Mouse (Mus musculus) gastrocnemius, postnatal 25 days (tissue): Measurements from ENCODE around the gene Art1. TPM values are rescaled to one million over a fixed set of nuclear protein-coding genes. Genes with fewer than 3 reads are reported as not detected.

ENCODE experiments used
- DNase-seq: peaks from one replicate; pipeline ENCODE4 v3.0.0; 2022
- long read RNA-seq, 2 experiments: library from polyadenylated mRNA; stranded (forward); transcript quantifications; one replicate each; pipeline ENCODE4 v2.0.0; 2021
- total RNA-seq, 2 experiments: library from RNA; stranded (reverse); gene quantifications; 1 replicate in 1 of 2; 2 replicates in 1 of 2; pipeline ENCODE4 v1.2.3; 2021

Gene Art1
- 100 to 1,000 TPM; 383 to 418 TPM for total RNA-seq
- long read RNA-seq, experiment 1, transcript Art1-201 (5 exons, 1,425 nt) = major isoform, 260 of 779 reads
- long read RNA-seq, experiment 1, partial matches to known transcripts = 392 of 779 reads
- long read RNA-seq, experiment 1, other reads (novel, unspliced or antisense) = 127 of 779 reads
- long read RNA-seq, experiment 2, transcript Art1-201 (5 exons, 1,425 nt) = major isoform, 412 of 902 reads
- long read RNA-seq, experiment 2, partial matches to known transcripts = 314 of 902 reads
- long read RNA-seq, experiment 2, other reads (novel, unspliced or antisense) = 174 of 902 reads

DNA sequence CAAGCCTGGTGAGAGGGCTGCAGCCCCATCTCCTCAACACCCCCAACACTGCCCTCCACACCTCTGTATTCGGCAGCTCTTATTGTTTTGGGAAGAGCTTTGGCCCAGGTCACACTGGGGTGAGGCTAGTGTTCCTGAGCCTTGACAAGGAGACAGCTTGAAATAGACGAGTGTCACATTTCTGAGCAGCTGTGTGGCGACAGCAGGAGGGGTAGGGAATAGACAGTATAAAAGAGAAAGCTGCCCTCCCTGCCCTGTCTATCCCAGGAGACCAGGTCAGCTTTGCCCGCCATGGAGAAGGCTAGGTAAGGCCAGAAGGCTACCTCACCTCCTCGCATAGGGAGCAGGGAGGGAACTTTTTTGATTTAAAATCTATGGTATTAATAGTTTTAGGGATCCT is at the start of gene Art1:
Gene Art1, plus strand, starts transcription at position 257 of the 400 bp plus-strand sequence.
- peak; percentile 65 for DNase-seq

- DNase-seq = no peak
Measured at GRCm38 (mm10) chr7:102061353-102061752, 40.2 kb upstream of the Art1 start.

GRCm38 (mm10) chr7:102062203-102062602 is 39.3 kb upstream of the Art1 start:
- no peak for DNase-seq

DNA sequence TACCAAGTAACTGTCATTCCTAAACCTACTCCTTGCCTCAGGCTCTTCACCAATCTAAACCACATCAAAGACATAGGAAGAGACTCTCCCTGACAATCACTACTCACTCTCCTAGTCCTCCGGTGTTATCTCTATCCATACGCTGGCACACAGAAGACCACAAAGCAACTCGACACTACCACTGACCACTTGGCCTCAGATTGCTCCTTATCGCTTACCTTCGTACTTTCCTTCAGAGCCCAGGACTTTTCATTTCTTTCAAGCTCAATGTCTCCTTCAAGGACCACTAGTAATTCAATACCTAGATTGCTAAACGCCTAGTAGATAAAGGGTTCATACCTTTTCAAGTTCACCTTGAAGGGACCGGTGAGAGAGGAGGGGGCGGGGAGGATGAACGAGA is 37.7 kb upstream of the Art1 start:
- DNase-seq = no peak

GRCm38 (mm10) chr7:102064655-102065045 is 36.9 kb upstream of the Art1 start:
- DNase-seq = no peak

- DNase-seq = peak; percentile 92
Measured at GRCm38 (mm10) chr7:102065046-102065891, 36.3 kb upstream of the Art1 start, which contains the start of the genes Rnf121, Xndc1 and Xntrpc. Rnf121 (minus strand) TSS chr7:102065469. Xndc1 (plus strand) TSS chr7:102065511. Xntrpc (plus strand) TSS chr7:102065713.

GRCm38 (mm10) chr7:102066363-102066762 is 35.2 kb upstream of the Art1 start:
- DNase-seq = no peak

DNA sequence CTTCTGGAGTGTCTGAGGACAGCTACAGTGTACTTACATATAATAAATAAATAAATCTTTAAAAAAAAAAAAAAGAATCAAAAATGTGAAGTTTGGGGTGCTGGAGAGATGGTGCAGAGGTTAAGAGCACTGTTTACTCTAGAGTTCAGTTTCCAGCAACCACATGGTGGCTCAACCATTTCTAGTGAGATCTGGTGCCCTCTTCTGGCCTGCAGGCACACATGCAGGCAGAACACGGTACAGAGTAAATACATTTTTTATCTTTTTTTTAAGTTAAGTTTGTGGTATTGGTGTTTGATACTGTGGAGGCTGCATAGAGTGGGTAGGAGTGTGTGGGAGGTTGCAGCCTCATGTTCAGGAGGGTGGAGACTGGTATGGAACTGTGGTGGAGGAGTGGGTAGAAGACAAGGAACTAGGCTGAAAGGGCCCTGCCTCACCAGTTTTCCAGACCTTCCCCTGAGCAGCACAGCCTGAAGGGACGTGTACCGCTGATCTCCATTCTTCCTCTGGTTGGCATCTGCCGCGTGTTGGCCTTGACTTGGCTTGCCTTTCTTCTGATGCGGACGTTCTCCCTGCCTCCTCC is 24.7 kb upstream of the Art1 start:
- DNase-seq = no peak

DNA sequence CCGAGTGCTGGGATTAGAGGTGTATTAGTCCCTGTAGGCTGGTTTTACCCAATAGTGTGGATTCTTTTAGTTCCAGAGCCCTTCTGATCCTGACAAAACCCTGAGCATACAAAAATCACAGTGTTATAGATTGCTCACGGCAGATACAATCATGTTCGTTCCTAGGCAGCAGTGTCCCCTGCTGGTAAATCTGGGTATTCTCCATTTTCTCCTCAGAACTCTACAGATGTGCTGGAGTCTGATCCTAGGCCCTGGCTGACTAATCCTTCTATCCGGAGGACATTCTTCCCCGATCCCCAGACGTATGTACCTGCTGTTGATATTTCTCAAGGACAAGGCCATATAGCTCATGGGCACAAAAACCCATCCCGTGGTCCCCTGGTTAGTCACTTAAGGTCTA is 23.0 kb upstream of the Art1 start:
- DNase-seq = no peak

GRCm38 (mm10) chr7:102080311-102080710 is 21.2 kb upstream of the Art1 start:
- DNase-seq = no peak

GRCm38 (mm10) chr7:102081784-102082183 is 19.8 kb upstream of the Art1 start:
- DNase-seq = no peak

DNA sequence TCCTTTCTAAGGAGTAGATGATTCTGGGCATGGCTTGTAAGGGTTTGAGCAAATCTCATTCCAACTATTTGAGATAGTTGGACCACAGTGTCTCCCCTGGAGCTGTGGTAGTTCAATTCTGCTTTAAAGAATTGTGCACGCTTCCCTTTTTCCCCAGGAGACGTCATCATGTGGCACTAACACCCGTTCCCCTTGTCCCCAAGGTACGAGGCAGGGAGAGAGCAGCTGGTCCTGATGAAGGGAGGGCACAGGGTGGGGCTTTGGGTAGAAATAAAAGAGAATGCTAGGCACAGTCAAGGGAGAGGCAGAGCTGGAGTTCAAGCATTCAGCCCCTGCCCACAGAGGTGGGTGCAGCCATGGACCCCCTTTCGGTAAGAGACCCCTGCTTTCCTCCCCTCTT is 18.7 kb upstream of the Art1 start, which contains the start of gene Trpc2:
Gene Trpc2, plus strand, starts transcription at position 301 of the 400 bp plus-strand sequence.
- DNase-seq = no peak

DNA sequence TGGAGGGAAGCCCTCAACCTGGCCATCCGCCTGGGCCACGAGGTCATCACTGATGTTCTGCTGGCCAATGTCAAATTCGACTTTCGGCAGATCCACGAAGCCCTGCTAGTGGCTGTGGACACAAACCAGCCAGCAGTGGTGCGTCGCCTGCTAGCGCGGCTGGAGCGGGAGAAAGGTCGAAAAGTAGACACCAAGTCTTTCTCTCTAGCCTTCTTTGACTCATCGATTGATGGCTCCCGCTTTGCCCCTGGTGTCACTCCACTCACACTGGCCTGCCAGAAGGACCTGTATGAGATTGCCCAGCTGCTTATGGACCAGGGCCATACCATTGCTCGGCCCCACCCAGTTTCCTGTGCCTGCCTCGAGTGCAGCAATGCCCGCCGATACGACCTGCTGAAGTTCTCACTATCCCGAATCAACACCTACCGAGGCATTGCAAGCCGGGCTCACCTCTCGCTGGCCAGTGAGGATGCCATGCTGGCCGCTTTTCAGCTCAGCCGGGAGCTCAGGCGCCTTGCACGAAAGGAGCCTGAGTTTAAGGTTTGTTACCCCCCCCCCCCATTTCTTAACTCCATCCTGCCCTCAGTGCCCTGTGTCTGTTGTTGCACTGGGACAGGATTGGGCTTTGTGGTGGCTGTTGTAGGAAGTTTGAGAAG is 17.4 kb upstream of the Art1 start:
- DNase-seq = no peak

DNA sequence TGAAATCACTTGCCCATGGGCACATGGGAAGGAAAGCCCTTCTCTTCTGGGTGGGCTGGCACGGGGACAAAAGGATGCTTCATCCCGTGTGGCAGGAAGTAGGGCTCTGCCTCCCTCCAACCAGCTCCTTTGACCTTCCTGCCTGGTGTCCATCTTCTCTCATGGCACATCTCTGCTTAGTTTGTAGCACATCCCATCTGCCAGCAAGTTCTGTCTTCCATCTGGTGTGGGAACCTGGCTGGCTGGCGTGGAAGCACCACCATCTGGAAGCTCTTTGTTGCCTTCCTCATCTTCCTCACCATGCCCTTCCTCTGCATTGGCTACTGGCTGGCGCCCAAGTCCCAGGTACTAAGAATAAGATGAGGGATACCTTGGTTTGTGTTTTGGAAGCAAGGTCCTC is 14.2 kb upstream of the Art1 start:
- DNase-seq = no peak

DNA sequence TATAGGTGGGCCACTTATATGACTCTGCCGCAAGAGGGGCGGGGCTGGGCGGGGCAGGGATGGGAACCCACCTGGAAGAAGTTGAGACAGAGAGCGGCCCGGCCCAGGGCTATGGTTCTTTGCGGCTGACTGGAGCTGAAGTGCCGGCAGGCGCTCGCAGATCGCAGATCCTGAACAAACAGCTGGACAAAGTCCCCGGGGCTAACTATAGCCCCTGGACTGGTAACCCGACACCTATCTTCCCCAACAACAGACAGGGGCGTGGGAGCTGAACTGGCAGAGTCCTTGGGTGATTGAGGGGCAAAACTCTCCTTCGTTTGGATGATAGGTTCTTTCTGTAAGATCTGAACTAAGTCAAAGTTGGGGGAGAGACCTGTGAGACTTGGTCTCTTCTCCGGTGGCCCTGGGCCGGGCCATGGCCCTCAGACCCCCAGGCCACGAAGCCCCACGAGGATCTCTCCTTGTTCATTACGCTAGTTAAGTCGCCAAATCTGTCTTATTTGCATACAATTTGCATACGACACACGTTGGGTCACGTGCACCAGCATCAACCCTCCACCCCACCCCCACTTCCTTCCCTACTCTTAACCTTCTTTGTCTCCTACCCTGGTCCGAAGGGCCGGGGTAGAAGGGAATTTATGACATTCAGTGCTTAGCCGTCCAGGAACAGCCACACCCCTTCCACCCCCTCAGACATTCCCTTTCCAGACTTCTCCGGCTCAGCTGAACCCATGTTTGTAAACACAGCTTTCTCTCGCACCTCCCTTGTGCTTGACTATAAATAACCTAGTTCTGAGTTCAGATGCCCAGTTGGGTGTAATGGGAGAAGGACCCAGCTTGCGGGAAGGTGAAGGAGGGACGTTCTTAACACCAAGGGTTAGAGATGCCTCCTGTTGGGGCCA is 1.5 kb upstream of the Art1 start:
- DNase-seq = peak; percentile 56

- no peak for DNase-seq
Measured at GRCm38 (mm10) chr7:102100868-102101267, 675 bp upstream of the Art1 start.

DNA sequence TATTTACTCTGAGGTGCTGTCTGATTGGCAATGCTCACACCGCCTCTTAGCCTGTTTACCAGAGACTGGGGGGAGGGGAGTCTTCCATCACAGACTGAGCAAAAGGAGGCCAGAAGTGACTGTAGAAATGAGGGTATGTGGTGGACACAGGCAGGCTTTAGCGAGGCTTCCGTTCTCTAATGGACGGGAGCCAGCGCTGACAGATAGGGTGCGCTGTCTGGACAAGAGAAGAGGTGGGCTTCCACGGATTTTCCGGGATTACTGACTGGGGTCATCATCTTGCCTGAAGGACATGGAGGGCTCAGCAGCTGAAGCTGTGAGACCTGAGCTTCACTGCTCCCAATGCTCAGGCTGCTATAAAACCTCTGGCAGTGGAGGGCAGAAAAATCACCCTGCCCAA is 698 bp downstream of the Art1 start:
- no peak for DNase-seq

- DNase-seq = peak; percentile 32
Measured at GRCm38 (mm10) chr7:102102696-102103095, 1.2 kb downstream of the Art1 start.

DNA sequence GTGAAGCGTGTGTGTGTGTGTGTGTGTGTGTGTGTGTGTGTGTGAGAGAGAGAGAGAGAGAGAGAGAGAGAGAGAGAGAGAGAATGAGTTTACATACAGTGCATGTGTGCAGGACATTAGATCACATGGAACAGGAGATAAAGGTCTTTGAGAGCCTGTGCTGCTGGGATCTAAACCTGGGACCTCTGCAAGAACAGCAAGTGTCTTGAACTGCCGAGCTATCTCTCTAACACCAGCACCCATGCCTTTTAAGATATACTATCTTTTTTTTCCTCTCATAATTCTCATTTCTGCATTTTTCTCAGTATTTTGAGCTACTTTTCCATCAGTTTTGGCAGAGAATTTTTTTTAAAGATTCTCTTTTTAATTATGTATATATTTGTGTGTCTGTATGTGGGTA is 2.0 kb downstream of the Art1 start:
- no peak for DNase-seq

DNA sequence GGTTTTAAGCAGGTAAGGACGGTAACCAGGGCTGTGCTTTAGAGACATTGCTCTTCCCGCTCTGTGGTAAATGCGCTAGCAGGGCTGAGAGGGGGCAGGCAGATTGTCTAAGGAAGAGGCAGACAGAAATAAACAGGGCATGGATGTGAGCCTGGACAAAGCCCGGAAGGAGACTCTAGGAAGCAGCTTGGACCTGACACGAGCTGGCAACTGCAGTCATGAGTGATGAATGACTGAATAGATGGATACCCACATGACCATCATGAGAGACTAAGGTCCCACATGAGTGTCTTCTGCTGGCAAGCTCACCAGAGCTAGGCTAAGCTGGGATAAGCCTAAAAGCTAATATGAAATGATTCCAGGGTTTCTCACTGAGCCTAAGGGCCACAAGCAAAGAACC is 2.6 kb downstream of the Art1 start:
- no peak for DNase-seq

DNA sequence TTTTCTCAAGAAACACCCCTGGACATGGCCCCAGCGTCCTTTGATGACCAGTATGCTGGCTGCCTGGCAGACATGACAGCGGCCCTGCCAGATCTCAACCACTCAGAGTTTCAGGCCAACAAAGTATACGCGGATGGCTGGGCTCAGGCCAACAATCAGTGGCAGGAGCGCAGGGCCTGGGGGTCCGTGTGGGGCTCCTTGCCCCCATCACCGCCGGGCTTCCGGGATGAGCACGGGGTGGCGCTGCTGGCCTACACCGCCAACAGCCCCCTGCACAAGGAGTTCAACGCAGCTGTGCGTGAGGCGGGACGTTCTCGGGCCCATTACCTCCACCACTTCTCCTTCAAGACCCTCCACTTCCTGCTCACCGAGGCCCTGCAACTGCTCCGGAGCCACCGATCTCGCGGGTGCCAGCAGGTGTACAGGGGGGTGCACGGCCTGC is 5.2 kb downstream of the Art1 start:
- no peak for DNase-seq
